Mouse (Mus musculus): Measurements from ENCODE around the gene Cmss1.

DNA sequence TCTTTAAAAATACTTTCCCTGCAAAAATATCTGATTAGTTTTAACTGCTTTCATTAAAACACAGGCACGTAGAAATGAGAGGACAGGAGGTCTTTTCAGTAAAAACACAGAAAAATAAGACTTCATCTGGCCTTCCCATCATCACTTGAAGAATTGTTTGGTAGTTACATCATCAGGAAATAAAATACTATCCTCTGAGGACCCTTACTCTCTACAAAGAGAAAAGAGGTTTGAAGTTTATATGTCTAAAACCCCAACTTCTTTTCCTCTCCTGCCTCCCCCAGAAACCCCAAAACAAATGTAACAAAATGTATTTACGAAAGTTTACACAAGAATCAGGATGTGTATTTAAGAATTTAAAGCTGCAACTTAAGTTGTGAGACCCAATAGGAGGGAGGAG lies 58.1 kb downstream of the Cmss1 start:
- no peak for TF ChIP-seq CTCF (IDR thresholded peaks at IDR 0.05; ENCODE audit: low read depth)
- TF ChIP-seq EP300 (IDR thresholded peaks at IDR 0.05; ENCODE audit: low read depth), result no peak

All from liver, postnatal 0 days (tissue).